Mouse (Mus musculus) neural tube, embryonic 10.5 days (tissue): Measurements from ENCODE around the gene Adipoq.

Experiments used
- DNase-seq: peaks from one replicate; pipeline ENCODE4 v3.0.0-alpha.2; 2017; ENCODE audit warnings: low spot score; ENCODE audit errors: extremely low spot score

The Adipoq gene

GRCm38 (mm10) chr16:23114339-23115171 lies 31.8 kb upstream of the Adipoq start:
- peak; percentile 21 for DNase-seq

DNA sequence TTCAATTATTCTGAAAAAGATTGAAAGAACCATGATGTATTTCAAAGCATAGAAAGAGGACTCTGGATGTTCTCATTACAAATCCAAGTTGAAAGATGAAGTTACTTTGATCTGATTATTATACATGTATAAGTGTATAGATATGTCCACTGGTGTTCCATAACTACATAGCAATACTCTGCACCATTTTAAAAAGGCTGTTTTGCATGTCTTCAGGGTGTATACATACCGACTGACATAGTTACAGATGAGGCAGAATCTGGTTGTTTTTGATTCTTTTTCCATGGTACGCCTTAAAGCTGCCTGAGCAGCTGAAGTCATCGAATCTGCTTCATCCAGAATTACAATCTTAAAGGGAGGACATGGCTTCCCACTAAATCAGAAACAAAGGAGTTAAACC lies 30.9 kb upstream of the Adipoq start:
- no peak for DNase-seq

DNA sequence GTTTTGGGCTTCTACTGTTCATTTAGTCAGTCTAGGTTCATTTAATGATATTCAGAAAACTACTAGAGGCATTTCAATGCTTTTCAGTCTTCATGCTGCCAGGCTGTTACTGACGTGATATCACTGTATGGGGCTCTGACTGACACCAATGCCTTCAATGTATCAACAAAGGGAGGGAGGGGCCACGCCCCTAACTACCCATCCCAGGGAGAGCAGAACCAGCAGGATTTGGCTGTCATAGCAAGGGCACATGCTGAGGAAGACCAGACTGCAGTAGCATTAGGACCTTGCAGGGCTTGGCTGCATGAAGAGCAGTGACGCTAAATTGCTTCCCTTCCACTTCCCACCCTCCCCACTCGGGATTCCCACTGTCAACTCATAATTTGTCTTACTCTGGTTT lies 29.2 kb upstream of the Adipoq start:
- DNase-seq: no peak

GRCm38 (mm10) chr16:23122446-23122845 lies 23.9 kb upstream of the Adipoq start:
- DNase-seq: no peak

DNA sequence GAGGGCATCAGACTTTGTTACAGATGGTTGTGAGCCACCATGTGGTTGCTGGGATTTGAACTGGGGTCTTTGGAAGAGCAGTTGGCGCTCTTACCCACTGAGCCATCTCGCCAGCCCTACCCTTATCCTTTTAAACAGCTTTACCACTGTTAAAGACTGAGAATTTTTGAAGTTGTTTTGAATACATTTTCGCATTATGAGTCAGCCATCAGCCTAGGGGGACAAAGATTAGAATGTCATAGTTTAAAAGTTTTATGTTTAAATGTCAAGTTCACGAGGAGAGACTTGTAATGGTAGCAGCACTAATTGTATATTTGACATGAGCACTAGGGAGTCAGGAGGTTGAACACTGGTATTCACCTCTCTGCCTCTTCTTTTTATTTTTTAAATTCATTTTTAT lies 23.2 kb upstream of the Adipoq start:
- DNase-seq: no peak

GRCm38 (mm10) chr16:23124398-23124797 lies 21.9 kb upstream of the Adipoq start:
- no peak for DNase-seq

DNA sequence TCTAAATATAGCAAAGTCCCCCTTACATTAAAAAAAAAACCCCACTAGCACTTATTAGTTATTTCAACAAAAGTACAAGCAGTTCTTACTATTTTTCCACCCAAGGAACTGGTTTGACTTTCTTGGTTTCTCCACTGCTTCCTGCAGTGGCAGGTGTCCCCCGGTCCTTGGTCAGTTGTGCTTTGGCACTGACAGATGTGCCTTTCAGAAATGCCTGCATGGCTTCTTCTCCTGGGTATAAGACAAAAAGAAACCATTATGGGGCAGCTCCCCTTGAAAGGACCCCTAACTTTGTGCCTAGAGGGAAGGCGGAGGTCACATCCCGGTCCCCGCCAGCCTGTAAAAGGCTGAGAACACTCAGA lies 19.0 kb upstream of the Adipoq start:
- no peak for DNase-seq

DNA sequence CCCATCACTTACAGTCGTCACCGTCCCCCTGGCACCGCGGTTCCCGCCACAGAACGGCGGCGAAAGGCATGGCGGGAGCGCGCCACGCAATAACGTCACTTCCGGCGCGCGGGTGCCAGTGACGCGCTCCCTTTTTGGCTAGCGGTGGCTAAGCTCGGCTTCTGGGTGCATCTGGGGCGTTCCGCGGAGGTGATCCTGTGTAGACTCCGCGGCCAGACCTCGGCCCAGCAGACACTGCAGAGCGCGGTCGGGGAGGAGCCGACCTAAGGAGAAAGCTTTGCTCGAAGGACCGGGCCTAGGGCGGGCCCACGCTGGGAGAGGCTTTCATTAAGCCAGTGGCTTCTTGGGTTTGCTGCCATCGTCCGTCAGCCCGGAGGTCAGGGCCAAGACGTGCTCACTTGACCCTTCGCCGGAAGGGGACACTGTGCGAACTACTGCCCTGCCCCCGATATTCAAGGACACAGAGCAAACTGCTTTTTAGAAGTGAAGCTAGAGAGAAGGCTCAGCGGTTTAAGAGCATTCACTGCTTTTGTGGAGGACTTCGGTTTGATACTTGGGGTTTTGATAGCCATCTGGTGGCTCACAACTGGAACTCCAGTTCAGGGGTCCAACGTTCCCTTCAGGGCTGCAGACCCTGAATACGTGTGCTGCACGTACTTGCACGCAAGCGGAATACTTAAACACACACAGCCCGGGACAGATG lies 18.5 kb upstream of the Adipoq start, which contains the start of gene Rfc4:
Rfc4 (minus strand) TSS at position 65 of the 703 bp plus-strand sequence.
- peak; percentile 93 for DNase-seq

GRCm38 (mm10) chr16:23130303-23130702 lies 16.0 kb upstream of the Adipoq start:
- no peak for DNase-seq

DNA sequence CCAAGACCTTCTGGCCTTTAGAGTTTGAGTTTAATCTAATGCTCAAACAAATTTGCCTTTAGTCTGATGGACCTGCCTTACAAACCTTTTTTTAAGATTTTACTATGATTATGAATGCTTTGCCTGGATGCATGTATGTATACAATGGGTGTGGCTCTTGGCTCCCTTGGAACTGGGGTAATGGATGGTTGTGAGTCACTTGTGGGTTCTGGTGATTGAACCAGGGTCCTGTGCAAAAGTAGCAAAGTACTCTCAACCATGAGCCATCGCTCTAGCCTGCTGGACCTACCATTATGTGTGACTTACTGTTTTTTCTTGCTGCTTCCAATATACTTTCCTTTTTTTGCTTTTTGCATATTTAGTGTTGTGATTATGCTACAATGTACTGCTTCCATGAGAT lies 14.0 kb upstream of the Adipoq start:
- no peak for DNase-seq

GRCm38 (mm10) chr16:23135421-23136149 lies 10.8 kb upstream of the Adipoq start:
- DNase-seq: no peak

- DNase-seq: no peak
These were observed 9.8 kb upstream of the Adipoq start for GRCm38 (mm10) chr16:23136406-23136970.

- no peak for DNase-seq
These were observed 5.4 kb upstream of the Adipoq start for GRCm38 (mm10) chr16:23140911-23141310.

GRCm38 (mm10) chr16:23144326-23144725 lies 2.0 kb upstream of the Adipoq start:
- DNase-seq: no peak

- no peak for DNase-seq
These were observed 1.1 kb upstream of the Adipoq start for GRCm38 (mm10) chr16:23145211-23145610.

GRCm38 (mm10) chr16:23148936-23149335 lies 2.6 kb downstream of the Adipoq start:
- no peak for DNase-seq

DNA sequence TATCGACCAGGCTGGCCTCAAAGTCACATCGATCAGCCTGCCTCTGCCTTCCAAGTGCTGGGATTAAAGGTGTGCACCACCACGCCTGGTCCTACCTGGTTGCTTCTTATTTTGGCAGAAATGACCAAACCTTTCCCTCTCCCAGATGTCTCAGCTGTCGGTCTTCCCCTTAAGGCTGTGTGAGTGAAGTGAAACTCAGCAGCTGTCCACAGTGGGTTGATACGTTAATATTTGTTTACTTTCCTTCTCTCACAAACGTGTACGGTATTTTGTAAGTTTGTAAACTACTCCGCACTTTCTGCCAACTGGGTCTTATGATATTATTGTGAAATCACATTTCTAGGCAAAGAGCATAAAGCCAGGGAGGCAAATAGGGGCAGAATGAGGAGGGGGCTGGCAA lies 3.1 kb downstream of the Adipoq start:
- no peak for DNase-seq

DNA sequence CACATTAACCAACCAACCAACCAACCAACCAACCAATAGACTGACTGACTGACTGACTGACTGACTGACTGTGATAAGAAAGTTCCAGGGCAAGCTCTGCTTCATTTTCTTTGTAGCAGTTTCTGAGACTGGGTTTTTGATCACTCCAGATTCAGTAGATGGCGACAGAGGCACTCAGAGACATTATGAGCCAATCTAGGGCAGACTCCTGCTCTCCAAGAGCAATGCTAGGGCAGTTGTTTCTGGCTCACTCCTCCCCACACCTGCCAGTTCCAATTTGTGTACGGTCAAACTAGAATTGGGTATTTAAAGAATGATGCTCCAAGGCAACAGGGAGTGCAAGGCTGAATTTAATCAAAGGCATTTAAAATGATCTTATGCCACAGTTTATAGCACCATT lies 5.1 kb downstream of the Adipoq start:
- no peak for DNase-seq

DNA sequence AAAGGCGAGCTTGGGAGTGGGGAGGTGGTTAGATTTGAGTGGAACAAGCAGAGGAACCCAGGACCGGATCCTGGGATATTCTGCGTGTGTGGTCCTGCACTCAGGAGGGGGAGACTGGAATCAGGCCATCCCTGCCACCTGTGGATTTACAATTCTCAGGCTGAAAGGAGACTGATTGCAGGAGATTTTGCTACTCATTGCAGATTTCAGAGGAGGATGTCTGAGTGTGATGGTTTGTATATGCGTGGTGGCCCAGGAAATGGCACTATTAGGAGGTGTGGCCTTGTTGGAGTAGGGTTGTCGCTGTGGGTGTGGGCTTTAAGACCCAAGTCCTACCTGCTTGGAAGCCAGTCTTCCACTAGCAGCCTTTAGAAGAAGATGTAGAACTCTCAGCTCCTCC lies 7.9 kb downstream of the Adipoq start:
- no peak for DNase-seq

DNA sequence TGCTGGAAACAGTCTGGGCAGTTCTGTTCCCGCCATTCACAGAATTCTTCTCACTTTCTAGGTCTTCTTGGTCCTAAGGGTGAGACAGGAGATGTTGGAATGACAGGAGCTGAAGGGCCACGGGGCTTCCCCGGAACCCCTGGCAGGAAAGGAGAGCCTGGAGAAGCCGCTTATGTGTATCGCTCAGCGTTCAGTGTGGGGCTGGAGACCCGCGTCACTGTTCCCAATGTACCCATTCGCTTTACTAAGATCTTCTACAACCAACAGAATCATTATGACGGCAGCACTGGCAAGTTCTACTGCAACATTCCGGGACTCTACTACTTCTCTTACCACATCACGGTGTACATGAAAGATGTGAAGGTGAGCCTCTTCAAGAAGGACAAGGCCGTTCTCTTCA lies 10.7 kb downstream of the Adipoq start:
- no peak for DNase-seq

- DNase-seq: no peak
These were observed 12.0 kb downstream of the Adipoq start for GRCm38 (mm10) chr16:23158292-23158691.

DNA sequence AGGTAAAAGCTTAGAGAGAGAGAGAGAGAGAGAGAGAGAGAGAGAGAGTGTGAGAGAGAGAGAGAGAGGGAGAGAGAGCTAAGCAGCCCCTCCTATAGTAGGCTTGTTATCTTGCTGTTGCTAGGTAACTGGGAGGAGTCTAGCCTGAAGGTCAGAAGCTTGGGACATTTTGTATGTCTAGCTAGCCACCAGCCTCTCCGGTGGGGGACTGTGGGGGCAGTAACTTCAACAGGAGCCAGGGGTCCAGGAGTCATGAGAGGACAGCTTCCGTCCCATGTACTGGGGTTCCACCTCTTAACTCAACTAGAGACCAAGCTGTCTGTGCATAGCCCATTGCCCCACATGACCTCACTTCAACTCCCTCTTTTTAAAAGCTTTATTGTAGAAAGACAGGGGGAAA lies 12.6 kb downstream of the Adipoq start:
- DNase-seq: no peak
